Mouse (Mus musculus) embryonic facial prominence, embryonic 11.5 days (tissue): ENCODE data around the gene Ubxn6. TPM values are rescaled to one million over a fixed set of nuclear protein-coding genes. Genes with fewer than 3 reads are reported as not detected.

ENCODE experiments used
- ATAC-seq: fragments of 200-750 bp; cut with Nextera tagmentation; replicated peaks from 2 replicates; pipeline ENCODE4 v1.8.0; 2017; ENCODE audit warnings: low read depth; ENCODE audit not compliant: insufficient number of reproducible peaks, low FRiP score, low TSS enrichment
- DNase-seq: peaks from one replicate; pipeline ENCODE4 v3.0.0-alpha.2; 2015; ENCODE audit warnings: low spot score
- H3K27ac ChIP-seq: fragments of 300-500 bp; sonication (generic); replicated peaks from 2 replicates; pipeline ENCODE4 v1.5.1; 2014; ENCODE audit warnings: mild to moderate bottlenecking, low read depth, low read length, control low read depth
- H3K27me3 ChIP-seq: fragments of 300-500 bp; sonication (generic); 2 replicates; pipeline ENCODE4 v1.6.1; 2014; ENCODE audit warnings: mild to moderate bottlenecking, low read length, moderate library complexity, mixed read lengths; ENCODE audit not compliant: control insufficient read depth, insufficient read depth
- H3K36me3 ChIP-seq: fragments of 300-500 bp; sonication (generic); replicated peaks from 2 replicates; pipeline ENCODE4 v1.6.1; 2014; ENCODE audit warnings: low read depth, mild to moderate bottlenecking, low read length, moderate library complexity, mixed read lengths; ENCODE audit not compliant: control insufficient read depth, insufficient read depth
- H3K4me1 ChIP-seq: fragments of 300-500 bp; sonication (generic); 2 replicates; pipeline ENCODE4 v1.6.1; 2014; ENCODE audit warnings: low read length, mixed read lengths; ENCODE audit not compliant: control insufficient read depth, insufficient read depth
- H3K4me2 ChIP-seq: fragments of 300-500 bp; sonication (generic); 2 replicates; pipeline ENCODE4 v1.6.1; 2014; ENCODE audit warnings: low read depth, mild to moderate bottlenecking, control low read depth, low read length, moderate library complexity
- H3K4me3 ChIP-seq: fragments of 300-500 bp; sonication (generic); 2 replicates; pipeline ENCODE4 v1.5.1; 2014; ENCODE audit warnings: low read depth, low read length, control low read depth
- H3K9ac ChIP-seq: fragments of 300-500 bp; sonication (generic); replicated peaks from 2 replicates; pipeline ENCODE4 v1.6.1; 2014; ENCODE audit warnings: mild to moderate bottlenecking, control low read depth, low read length
- H3K9me3 ChIP-seq: fragments of 300-500 bp; sonication (generic); replicated peaks from 2 replicates; pipeline ENCODE4 v1.6.1; 2016; ENCODE audit warnings: mild to moderate bottlenecking, low read length, inconsistent platforms, mixed read lengths; ENCODE audit not compliant: control insufficient read depth
- whole genome bisulfite sequencing: fragments of 180-500 bp; shearing (Covaris S2); extraction: QIAGEN DNeasy Blood & Tissue Kit; methylation state at CpG from one replicate; pipeline ENCODE4 v1.1.7; 2014; 5-methylcytosine and 5-hydroxymethylcytosine counted together
- polyA plus RNA-seq: library from polyadenylated mRNA; unstranded; fragments of >200 nt; fragmentation: Nextera tagmentation; extraction: Ambion mirVana; gene quantifications from 2 replicates; pipeline ENCODE4 v1.2.1, GENCODE M21; 2014

Gene Ubxn6
- polyA plus RNA-seq, 1 experiment from 2014 or later, result 43.1 TPM

DNA sequence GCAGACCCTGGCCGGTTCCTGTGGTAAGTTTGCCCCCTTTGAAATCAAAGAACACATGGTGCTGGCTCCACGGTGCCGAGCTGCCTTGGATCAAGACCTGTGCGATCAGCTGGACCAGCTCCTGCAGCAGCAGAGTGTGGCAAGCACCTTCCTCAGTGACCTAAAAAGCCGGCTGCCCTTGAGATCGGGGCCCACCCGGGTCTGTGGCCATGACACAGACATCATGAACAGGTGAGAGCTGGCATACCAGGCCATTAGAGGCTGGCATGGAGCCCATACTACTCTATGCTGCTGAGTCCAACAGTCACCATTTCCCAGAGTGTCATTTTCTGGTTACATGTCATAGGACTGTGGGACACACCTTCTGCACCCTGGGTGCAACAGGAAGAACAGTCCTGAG is 12.7 kb downstream of the Ubxn6 start:
- no peaks in the 10 kb centered on the region for H3K4me1 ChIP-seq
- peaks cover 31% of the 10 kb centered on the region for H3K36me3 ChIP-seq
- H3K27me3 ChIP-seq, result no peaks in the 10 kb centered on the region
- DNase-seq, result no peak
- WGBS, result 94% methylated on average over 7 of the region's 7 CpGs
- H3K27ac ChIP-seq, result no peak overlapping the region
- no peak overlapping the region for H3K9ac ChIP-seq
- H3K9me3 ChIP-seq, result no peaks in the 10 kb centered on the region
- no peak overlapping the region for H3K4me3 ChIP-seq
- ATAC-seq, result no peak
- no peak overlapping the region for H3K4me2 ChIP-seq

DNA sequence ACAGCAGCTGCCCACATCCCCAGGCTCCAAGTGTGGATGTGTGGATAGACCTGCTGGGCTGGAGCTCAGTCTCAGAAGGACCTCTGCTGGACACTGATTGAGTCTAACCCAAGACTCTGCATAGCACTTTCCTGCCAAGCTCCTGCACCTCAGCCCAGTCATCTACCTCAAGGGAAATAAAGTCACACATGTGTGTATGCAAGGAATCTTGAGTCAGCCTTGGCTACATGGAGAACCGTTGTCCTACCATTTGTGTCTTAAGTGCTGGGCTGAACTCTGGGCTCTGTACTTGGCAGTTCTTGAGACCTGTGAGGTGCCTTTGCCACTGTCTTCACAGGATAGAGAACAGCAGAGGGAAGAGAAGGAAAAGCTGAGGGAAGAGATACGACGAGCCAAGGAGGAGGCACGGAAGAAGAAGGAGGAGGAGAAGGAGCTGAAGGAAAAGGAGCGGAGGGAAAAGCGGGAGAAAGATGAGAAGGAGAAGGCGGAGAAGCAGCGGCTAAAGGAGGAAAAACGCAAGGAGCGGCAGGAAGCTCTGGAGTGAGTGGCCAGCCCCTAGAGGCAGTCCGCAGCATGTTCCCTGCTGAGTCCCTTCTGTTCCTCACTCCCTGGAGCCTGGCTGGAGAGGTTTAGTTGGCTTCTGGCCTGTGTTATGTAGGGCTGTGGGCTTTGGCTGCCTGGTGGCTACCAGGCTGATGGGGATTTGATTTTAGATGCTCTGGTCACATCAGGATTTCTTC is 17.3 kb downstream of the Ubxn6 start:
- DNase-seq (no peak), ATAC-seq (no peak)
- Histone ChIP-seq H3K27ac (no peak overlapping the region), H3K9me3 (no peaks in the 10 kb centered on the region), H3K4me2 (no peak overlapping the region), H3K27me3 (no peaks in the 10 kb centered on the region), H3K4me3 (no peak overlapping the region), H3K4me1 (no peaks in the 10 kb centered on the region), H3K9ac (no peak overlapping the region), H3K36me3 (peaks cover 15% of the 10 kb centered on the region)
- 88% methylated on average over 11 of the region's 11 CpGs for WGBS

DNA sequence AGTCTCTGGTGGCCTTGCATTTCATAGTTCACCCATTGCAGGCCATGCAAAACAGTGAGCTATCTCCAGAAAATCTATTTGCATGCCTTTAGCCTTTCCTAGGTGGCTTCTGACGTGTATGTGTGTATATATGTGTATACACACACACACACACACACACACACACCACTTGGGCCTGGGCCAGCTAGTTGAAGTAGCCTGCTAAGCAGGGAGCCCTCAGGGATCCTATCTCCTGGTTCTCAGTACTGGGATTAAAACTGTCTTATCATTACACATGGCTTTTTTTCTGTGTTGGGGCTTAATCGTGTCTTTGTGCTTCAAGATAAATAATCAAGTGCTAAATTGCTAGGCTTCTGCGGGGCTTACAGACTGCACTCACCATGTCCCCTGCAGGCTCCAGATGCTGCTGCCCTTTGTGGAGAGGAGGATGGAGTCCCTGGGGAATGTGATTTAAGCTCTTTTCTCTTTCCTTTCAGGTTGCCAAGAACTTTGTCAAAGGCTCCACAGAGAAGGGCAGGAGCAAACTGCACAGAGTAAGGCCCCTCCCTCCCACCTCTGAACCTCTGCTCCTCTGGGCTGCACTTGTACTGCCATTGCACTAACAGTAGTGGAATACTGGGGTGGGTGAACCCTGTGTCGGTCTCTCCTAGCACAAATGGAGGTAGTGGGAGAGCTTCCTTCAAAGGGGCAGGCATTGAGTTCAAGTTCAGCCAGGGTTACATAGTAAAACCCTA is 18.7 kb downstream of the Ubxn6 start:
- no peak overlapping the region for H3K4me2 ChIP-seq
- H3K27ac ChIP-seq, result no peak overlapping the region
- H3K36me3 ChIP-seq, result peaks cover 13% of the 10 kb centered on the region
- no peak overlapping the region for H3K9ac ChIP-seq
- ATAC-seq, result no peak
- H3K4me3 ChIP-seq, result no peak overlapping the region
- no peaks in the 10 kb centered on the region for H3K27me3 ChIP-seq
- no peak for DNase-seq
- H3K4me1 ChIP-seq, result no peaks in the 10 kb centered on the region
- no peaks in the 10 kb centered on the region for H3K9me3 ChIP-seq
- WGBS, result 78% methylated on average over 4 of the region's 4 CpGs

DNA sequence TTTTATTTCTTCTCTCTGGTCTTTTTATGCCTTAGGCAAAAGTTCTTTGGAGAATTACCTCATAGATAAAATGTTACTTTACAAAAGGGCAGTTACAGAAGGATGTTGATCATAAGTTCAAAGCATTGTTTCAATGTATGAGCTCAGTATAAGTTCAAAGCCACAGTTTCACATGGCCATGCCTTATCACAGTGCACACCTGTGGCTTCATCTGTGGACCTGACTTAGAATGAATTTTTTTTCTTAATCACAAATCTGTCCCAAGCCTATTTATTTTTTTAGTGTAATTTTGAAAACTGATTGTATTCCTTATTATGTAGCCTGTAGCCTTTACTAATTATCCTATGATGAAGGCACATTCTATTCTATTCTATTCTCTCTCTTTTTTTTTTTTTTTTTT is 19.9 kb downstream of the Ubxn6 start:
- H3K4me3 ChIP-seq, result no peak overlapping the region
- H3K27me3 ChIP-seq, result no peaks in the 10 kb centered on the region
- no peak overlapping the region for H3K4me2 ChIP-seq
- ATAC-seq (no peak), DNase-seq (no peak)
- no peaks in the 10 kb centered on the region for H3K9me3 ChIP-seq
- H3K4me1 ChIP-seq, result no peaks in the 10 kb centered on the region
- H3K36me3 ChIP-seq, result peaks cover 11% of the 10 kb centered on the region
- no peak overlapping the region for H3K27ac ChIP-seq
- no peak overlapping the region for H3K9ac ChIP-seq

DNA sequence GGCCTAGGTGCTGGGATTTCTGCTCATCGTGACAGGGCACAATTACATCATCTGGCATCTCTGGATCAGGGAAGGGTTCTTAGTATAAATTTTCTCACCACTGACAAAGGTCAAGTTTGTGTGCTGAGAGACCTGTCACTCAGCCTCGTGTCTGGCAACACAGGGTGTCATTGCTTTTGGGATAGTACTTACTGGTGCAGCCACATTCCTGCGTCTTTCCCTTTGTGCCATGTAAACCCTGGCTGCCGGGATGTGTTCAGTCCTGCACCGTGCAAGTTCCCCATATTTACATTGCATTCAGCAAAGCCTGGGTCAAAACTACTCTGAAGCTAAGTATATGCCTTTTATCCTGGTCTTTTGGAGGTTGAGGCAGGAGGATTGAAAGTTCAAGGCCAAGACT is 23.5 kb downstream of the Ubxn6 start:
- Histone ChIP-seq H3K36me3 (peaks cover 15% of the 10 kb centered on the region), H3K4me2 (no peak overlapping the region), H3K9me3 (no peaks in the 10 kb centered on the region), H3K27me3 (no peaks in the 10 kb centered on the region), H3K27ac (no peak overlapping the region), H3K4me1 (no peaks in the 10 kb centered on the region), H3K4me3 (no peak overlapping the region), H3K9ac (no peak overlapping the region)
- DNase-seq (no peak), ATAC-seq (no peak)
- 86% methylated on average over 5 of the region's 5 CpGs for WGBS

DNA sequence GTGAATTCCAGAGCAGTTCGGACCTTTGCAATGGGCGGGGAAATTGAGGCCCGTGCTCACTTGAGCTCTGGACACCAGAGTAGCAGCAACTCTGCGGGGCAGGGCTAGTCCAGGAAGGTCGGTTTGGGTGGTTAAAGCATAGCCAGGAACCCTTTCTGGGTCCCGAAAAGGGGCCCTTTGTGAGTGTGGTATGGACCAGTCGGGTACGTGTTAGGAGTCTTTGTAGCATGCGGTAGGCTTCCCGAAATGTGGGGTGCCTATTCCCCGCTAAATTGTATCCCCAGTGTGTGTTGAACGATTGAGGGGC is 34.0 kb downstream of the Ubxn6 start:
- ATAC-seq, result no peak
- no peaks in the 10 kb centered on the region for H3K4me1 ChIP-seq
- no peaks in the 10 kb centered on the region; the same call in 1 of the 2 replicates for H3K36me3 ChIP-seq
- H3K4me3 ChIP-seq, result peak overlapping the region; percentile 85
- H3K9me3 ChIP-seq, result no peaks in the 10 kb centered on the region
- WGBS, result under 1% methylated on average over 12 of the region's 12 CpGs
- H3K9ac ChIP-seq, result peak overlapping the region; percentile 88
- peak overlapping the region; percentile 29; the same call in 1 of the 2 replicates for H3K27ac ChIP-seq
- peak overlapping the region; percentile 74 for H3K4me2 ChIP-seq
- no peaks in the 10 kb centered on the region for H3K27me3 ChIP-seq
- peak; percentile 18 for DNase-seq

DNA sequence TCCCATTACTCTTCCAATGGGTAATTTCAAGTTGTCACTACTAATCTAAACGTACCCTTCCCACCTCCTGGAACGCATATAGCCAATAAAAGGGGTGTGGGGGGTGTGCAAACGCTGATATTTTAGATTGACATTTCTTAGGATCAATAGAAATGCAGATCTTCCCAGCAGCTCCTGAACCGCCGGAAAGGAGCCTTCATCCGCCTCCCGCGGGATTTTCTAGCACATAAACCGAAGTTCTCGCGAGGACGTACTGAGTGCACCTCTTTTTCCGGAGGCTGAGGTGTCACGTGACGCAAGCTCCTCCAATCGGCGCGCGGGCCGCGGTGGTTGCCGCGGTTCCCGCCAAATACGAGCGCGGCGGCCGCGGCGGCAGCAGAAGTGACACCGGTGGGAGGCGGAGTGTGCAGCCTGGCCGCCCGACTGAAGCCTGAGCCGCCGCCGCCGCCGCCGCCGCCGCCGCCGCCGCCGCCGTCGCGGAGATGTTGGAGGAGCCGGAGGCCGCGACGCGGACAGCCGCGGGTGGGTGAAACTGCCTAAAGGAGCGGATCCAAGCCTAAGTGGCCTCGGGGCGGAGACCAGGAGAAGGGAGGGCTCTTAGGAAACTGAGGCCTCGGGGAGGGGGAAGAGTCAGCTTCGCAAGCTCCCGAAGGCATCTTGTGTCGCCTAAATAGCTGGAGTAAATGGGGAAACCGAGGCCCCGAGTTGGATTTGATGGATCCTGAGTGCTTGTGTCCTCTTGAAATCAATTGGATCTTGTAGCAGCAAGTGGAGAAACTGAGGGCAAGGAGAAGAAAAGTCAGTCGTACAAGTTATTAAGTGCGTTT is 34.6 kb downstream of the Ubxn6 start, which contains the start of gene Chaf1a:
TSS of gene Chaf1a (plus strand) at position 410 of the 827 bp plus-strand sequence.
- ATAC-seq (peak; percentile 69), DNase-seq (peak; percentile 99)
- H3K9me3 ChIP-seq, result no peaks in the 10 kb centered on the region
- H3K9ac ChIP-seq, result peak within 1 kb of the TSS; percentile 88
- no peaks in the 10 kb centered on the region for H3K36me3 ChIP-seq
- WGBS, result 1% methylated on average over 68 of the region's 68 CpGs
- no peaks in the 10 kb centered on the region for H3K4me1 ChIP-seq
- peak within 1 kb of the TSS; percentile 74 for H3K4me2 ChIP-seq
- H3K27me3 ChIP-seq, result no peaks in the 10 kb centered on the region
- H3K4me3 ChIP-seq, result peak within 1 kb of the TSS; percentile 85
- peak within 1 kb of the TSS; percentile 29 for H3K27ac ChIP-seq
